Mouse (Mus musculus): ENCODE data around the gene Fhad1. TPM values are rescaled to one million over a fixed set of nuclear protein-coding genes. Genes with fewer than 3 reads are reported as not detected.

Fhad1 gene
- 1.3 TPM in 1 of 2 replicates, not detected in the other for polyA plus RNA-seq (2011; ENCODE audit: insufficient read depth, insufficient read length, low replicate concordance, missing spikeins)

GRCm38 (mm10) chr4:142014659-142015608 lies at the start of gene Fhad1:
Gene Fhad1, minus strand, starts transcription at chr4:142015082.
- Histone ChIP-seq H3K4me3 (replicated peaks; ENCODE audit: control insufficient read depth, low read depth, low read length) (no peak within 1 kb of the TSS), H3K4me1 (ENCODE audit: control insufficient read depth, insufficient read depth, low read length) (no peaks in the 10 kb centered on the region), H3K27ac (ENCODE audit: control insufficient read depth, insufficient read depth, low read depth, low read length, poor library complexity) (no peak within 1 kb of the TSS)
- TF ChIP-seq CTCF (IDR thresholded peaks at IDR 0.05; ENCODE audit: control insufficient read depth, insufficient read depth, low read length) (no peak), POLR2A (IDR thresholded peaks at IDR 0.05; ENCODE audit: borderline replicate concordance, control insufficient read depth, low read depth, low read length) (no peak)
- WGBS = 3% methylated on average over 45 of the region's 46 CpGs

- no peak overlapping the region for H3K27ac ChIP-seq (ENCODE audit: control insufficient read depth, insufficient read depth, low read depth, low read length, poor library complexity)
- H3K4me3 ChIP-seq (replicated peaks; ENCODE audit: control insufficient read depth, low read depth, low read length) = no peak overlapping the region
- 70% methylated on average over 8 of the region's 8 CpGs for WGBS
- TF ChIP-seq POLR2A (IDR thresholded peaks at IDR 0.05; ENCODE audit: borderline replicate concordance, control insufficient read depth, low read depth, low read length) = no peak
- no peak for TF ChIP-seq CTCF (IDR thresholded peaks at IDR 0.05; ENCODE audit: control insufficient read depth, insufficient read depth, low read length)
- peaks cover 2% of the 10 kb centered on the region; the same call in 1 of the 2 replicates for H3K4me1 ChIP-seq (ENCODE audit: control insufficient read depth, insufficient read depth, low read length)
Observed at GRCm38 (mm10) chr4:142063057-142063534, 48.2 kb upstream of the Fhad1 start.

- TF ChIP-seq POLR2A (IDR thresholded peaks at IDR 0.05; ENCODE audit: borderline replicate concordance, control insufficient read depth, low read depth, low read length) (no peak), CTCF (IDR thresholded peaks at IDR 0.05; ENCODE audit: control insufficient read depth, insufficient read depth, low read length) (no peak)
- 86% methylated on average over 23 of the region's 23 CpGs for WGBS
- H3K4me1 ChIP-seq (ENCODE audit: control insufficient read depth, insufficient read depth, low read length) = peaks cover 2% of the 10 kb centered on the region; the same call in 1 of the 2 replicates
- H3K27ac ChIP-seq (ENCODE audit: control insufficient read depth, insufficient read depth, low read depth, low read length, poor library complexity) = no peak overlapping the region
- no peak overlapping the region for H3K4me3 ChIP-seq (replicated peaks; ENCODE audit: control insufficient read depth, low read depth, low read length)
Observed at GRCm38 (mm10) chr4:142061485-142062240, 46.8 kb upstream of the Fhad1 start.

GRCm38 (mm10) chr4:142060455-142061378 lies 45.8 kb upstream of the Fhad1 start:
- Histone ChIP-seq H3K27ac (ENCODE audit: control insufficient read depth, insufficient read depth, low read depth, low read length, poor library complexity) (no peak overlapping the region), H3K4me3 (replicated peaks; ENCODE audit: control insufficient read depth, low read depth, low read length) (no peak overlapping the region), H3K4me1 (ENCODE audit: control insufficient read depth, insufficient read depth, low read length) (peaks cover 2% of the 10 kb centered on the region; the same call in 1 of the 2 replicates)
- no peak for TF ChIP-seq CTCF (IDR thresholded peaks at IDR 0.05; ENCODE audit: control insufficient read depth, insufficient read depth, low read length)
- 81% methylated on average over 18 of the region's 18 CpGs for WGBS

GRCm38 (mm10) chr4:142059841-142060193 lies 44.9 kb upstream of the Fhad1 start:
- WGBS = 87% methylated on average over 8 of the region's 8 CpGs
- Histone ChIP-seq H3K4me1 (ENCODE audit: control insufficient read depth, insufficient read depth, low read length) (no peaks in the 10 kb centered on the region; the same call in 1 of the 2 replicates), H3K4me3 (replicated peaks; ENCODE audit: control insufficient read depth, low read depth, low read length) (no peak overlapping the region), H3K27ac (ENCODE audit: control insufficient read depth, insufficient read depth, low read depth, low read length, poor library complexity) (no peak overlapping the region)
- TF ChIP-seq POLR2A (IDR thresholded peaks at IDR 0.05; ENCODE audit: borderline replicate concordance, control insufficient read depth, low read depth, low read length) (no peak), CTCF (IDR thresholded peaks at IDR 0.05; ENCODE audit: control insufficient read depth, insufficient read depth, low read length) (no peak)

GRCm38 (mm10) chr4:142059113-142059840 lies 44.4 kb upstream of the Fhad1 start:
- 81% methylated on average over 13 of the region's 13 CpGs for WGBS

More at GRCm38 (mm10) chr4:142059113-142059840, 44.4 kb upstream of the Fhad1 start:
- no peak overlapping the region for H3K4me3 ChIP-seq (replicated peaks; ENCODE audit: control insufficient read depth, low read depth, low read length)
- H3K4me1 ChIP-seq (ENCODE audit: control insufficient read depth, insufficient read depth, low read length) = no peaks in the 10 kb centered on the region; the same call in 1 of the 2 replicates
- TF ChIP-seq CTCF (IDR thresholded peaks at IDR 0.05; ENCODE audit: control insufficient read depth, insufficient read depth, low read length) = no peak
- TF ChIP-seq POLR2A (IDR thresholded peaks at IDR 0.05; ENCODE audit: borderline replicate concordance, control insufficient read depth, low read depth, low read length) = no peak
- H3K27ac ChIP-seq (ENCODE audit: control insufficient read depth, insufficient read depth, low read depth, low read length, poor library complexity) = no peak overlapping the region

Data from bone marrow, adult 2 months (tissue).